Mouse (Mus musculus): ENCODE data around the gene Taar7b.
A peak's percentile ranks its signal among the peaks of the same experiment; 100 is the strongest.

Taar7b gene

DNA sequence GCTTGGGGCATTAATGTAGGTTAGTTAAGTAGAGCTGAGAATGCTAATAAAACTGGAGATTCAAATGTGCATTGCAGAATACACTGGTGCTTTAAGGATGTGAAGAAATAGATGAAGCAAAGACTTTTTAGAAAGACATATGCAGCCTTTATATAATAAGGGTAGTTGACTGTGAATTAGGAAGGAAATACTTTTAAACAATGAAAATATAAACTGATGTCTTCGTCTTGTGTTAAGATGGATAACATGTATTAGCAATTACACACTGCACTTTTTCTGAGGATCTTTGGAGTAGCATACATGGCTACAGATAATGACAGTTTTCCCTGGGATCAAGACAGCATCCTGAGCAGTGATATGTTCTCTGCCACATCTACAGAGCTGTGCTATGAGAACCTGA, at the start of gene Taar7b:
Gene Taar7b, plus strand, starts transcription at position 301 of the 400 bp plus-strand sequence.
- DNase-seq: no peak

- no peak for DNase-seq
These were observed 48.0 kb upstream of the Taar7b start for GRCm38 (mm10) chr10:23951714-23952113.

GRCm38 (mm10) chr10:23959071-23959470, 40.7 kb upstream of the Taar7b start:
- no peak for DNase-seq

- DNase-seq: no peak
These were observed 39.3 kb upstream of the Taar7b start, which contains the start of gene Taar4 for GRCm38 (mm10) chr10:23960444-23960915. Taar4 (plus strand) TSS chr10:23960494.

DNA sequence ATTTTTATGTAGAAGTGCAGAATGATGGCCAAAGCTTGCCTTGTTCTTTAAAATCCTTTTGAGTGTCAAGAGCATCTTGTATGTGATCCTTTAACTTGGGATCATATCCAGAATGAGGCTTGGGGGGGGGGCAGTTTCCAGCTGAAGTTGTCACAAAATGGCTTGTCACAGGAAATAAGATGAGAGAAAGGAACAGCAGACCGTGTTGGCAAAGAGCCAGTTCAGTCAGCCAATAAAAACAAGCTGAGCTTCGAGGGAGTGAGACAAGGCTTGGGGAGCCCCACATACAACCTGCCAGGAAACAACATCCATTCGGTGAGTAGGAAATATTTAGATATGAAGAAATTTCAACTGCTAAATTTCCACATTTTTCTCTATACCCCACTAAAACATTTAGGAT, 36.3 kb upstream of the Taar7b start:
- no peak for DNase-seq

GRCm38 (mm10) chr10:23964921-23965610, 34.7 kb upstream of the Taar7b start:
- no peak for DNase-seq

DNA sequence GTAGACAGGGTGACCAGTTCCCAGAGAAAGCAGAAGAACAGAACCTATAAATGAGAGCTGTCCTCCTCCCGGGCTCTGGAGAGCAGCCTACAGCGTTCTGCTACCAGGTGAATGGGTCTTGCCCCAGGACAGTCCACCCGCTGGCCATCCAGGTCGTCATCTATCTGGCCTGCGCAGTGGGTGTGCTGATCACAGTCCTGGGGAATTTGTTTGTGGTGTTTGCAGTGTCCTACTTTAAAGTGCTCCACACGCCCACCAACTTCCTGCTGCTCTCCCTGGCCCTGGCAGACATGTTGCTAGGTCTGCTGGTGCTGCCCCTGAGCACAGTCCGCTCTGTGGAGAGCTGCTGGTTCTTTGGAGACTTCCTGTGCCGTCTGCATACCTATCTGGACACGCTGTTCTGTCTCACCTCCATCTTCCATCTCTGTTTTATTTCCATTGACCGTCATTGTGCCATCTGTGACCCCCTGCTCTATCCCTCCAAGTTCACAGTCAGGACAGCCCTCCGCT, 29.0 kb upstream of the Taar7b start, which contains the start of gene Taar5:
Gene Taar5, plus strand, starts transcription at position 51 of the 510 bp plus-strand sequence.
- DNase-seq: no peak

- DNase-seq: no peak
These were observed 28.5 kb upstream of the Taar7b start for GRCm38 (mm10) chr10:23971256-23971655.

DNA sequence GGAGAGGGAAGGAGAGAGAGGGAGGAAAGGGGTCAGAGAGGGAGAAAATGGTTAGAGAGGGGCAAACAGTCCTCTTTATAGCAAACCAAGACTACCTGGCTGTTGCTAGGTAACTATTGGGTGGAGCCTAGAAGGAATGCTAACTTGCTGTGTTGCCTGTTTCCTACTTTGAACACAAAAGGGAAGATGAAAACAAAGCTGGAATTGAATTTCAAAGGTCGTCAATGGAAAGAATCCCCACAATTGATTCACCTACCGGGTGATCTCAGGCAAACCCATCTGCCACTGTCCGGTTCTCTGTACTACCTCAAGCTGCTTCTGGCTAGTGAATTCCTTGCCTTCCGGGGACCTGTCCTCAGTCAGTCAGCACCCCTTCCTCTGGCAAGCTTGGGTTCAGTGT, 21.8 kb upstream of the Taar7b start:
- no peak for DNase-seq

GRCm38 (mm10) chr10:23978901-23979705, 20.6 kb upstream of the Taar7b start:
- peak; percentile 71 for DNase-seq

DNA sequence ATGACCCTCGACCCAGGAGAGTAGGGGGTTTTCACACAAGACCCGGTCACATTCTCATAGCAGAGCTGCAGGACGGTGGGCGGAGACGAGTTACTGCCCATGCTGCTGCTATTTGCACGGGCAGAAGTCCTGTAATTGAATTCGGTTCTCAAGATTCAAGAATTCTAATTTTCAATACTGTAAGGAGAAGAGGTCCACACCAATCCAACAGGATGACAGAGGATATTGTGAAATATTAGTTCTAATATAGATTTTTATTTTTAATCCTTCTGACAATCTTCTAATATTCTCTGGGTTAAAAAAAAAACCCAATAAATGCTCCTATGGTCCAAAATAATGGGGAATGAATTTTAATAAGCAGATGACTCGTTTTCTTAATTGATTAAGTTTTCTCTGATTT, 14.2 kb upstream of the Taar7b start, which contains the start of gene Taar6:
Gene Taar6, minus strand, starts transcription at position 101 of the 400 bp plus-strand sequence.
- DNase-seq: no peak

- DNase-seq: no peak
These were observed 13.3 kb upstream of the Taar7b start for GRCm38 (mm10) chr10:23986419-23986818.

- no peak for DNase-seq
These were observed 6.4 kb upstream of the Taar7b start, which contains the start of gene Taar7a for GRCm38 (mm10) chr10:23993381-23993780. Taar7a (minus strand) TSS chr10:23993481.

DNA sequence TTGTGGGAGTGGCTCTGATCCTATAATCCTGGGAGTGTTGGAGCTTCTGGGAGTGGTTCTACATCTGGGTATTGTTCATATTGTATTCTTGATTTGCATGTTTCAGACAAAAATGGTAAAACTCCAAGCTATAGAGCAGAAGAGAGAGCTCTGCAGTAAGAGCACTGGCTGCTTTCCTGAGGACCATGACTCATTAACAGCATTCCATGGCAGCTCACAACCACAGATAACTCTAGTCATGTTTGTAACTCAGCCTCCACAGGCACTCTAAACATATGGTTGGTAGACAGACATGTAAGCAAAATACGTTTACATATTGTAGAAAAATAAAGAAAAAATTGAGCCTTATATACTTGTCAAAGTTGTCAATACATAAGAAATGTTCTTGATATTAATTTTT, 6.7 kb downstream of the Taar7b start:
- DNase-seq: no peak

DNA sequence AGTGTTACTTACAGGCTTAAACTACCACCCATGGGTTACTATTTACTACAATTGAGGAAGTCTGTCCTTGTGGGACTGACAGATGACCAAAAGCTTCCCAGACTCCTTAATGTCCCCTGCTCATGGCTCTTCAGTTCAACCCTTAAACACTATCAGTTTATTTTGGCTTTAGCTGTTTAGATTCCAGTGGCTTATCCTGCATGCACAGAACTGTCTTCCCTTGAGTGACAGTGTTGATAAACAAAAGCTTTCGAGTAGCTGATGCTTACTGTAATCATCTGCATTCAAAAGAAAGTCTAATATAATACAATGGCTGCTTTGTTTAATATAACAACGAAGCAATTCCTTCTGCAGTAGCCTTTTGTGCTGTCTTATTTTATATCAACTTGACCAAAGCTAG, 7.3 kb downstream of the Taar7b start:
- DNase-seq: no peak

- DNase-seq: no peak
These were observed 8.4 kb downstream of the Taar7b start for GRCm38 (mm10) chr10:24008143-24008542.

GRCm38 (mm10) chr10:24026922-24027321, 27.2 kb downstream of the Taar7b start, which contains the start of gene Taar7d:
Taar7d (plus strand) TSS chr10:24027222.
- no peak for DNase-seq

GRCm38 (mm10) chr10:24031347-24031746, 31.6 kb downstream of the Taar7b start:
- no peak for DNase-seq

- DNase-seq: no peak
These were observed 37.6 kb downstream of the Taar7b start, which contains the start of gene Taar7e for GRCm38 (mm10) chr10:24037314-24037713. Taar7e (plus strand) TSS chr10:24037614.

GRCm38 (mm10) chr10:24040120-24040869, 40.6 kb downstream of the Taar7b start:
- DNase-seq: no peak

DNA sequence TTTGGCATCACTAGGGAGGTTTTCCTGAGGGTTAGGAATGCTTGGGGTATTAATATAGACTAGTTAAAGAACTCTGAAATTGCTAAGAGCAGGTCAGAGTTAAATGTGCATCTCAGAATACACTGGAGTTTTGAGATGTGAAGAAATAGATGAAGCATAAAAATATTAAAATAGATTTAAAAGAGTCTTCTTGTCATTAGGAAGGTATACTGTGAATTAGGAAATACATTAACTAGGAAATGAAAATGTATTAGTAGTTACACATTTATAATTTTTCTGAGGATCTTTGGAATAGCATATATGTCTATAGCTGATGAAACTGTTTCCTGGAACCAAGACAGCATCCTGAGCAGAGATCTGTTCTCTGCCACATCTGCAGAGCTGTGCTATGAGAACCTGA, 49.5 kb downstream of the Taar7b start, which contains the start of gene Taar7f:
Gene Taar7f, plus strand, starts transcription at position 301 of the 400 bp plus-strand sequence.
- DNase-seq: no peak

All from right cerebral cortex, postnatal 4 days (tissue).